Mouse (Mus musculus) stomach, postnatal 0 days (tissue): ENCODE results near the gene Olfr640. TPM values are rescaled to one million over a fixed set of nuclear protein-coding genes. Genes with fewer than 3 reads are reported as not detected.

Experiments used
- ATAC-seq: fragments of 200-750 bp; cut with Nextera tagmentation; 2 replicates; pipeline ENCODE4 v1.8.0; 2017; ENCODE audit not compliant: low FRiP score, low TSS enrichment
- DNase-seq: peaks from one replicate; pipeline ENCODE4 v3.0.0-alpha.2; 2016; ENCODE audit warnings: low spot score
- H3K27ac ChIP-seq: fragments of 300-500 bp; sonication (generic); replicated peaks from 2 replicates; pipeline ENCODE4 v1.5.1; 2014; ENCODE audit warnings: mild to moderate bottlenecking, control low read depth
- H3K27me3 ChIP-seq: fragments of 300-500 bp; sonication (generic); 2 replicates; pipeline ENCODE4 v1.6.1; 2014; ENCODE audit warnings: low read length; ENCODE audit not compliant: control insufficient read depth, insufficient read depth
- H3K36me3 ChIP-seq: fragments of 300-500 bp; sonication (generic); 2 replicates; pipeline ENCODE4 v1.6.1; 2014; ENCODE audit warnings: low read length, mixed read lengths; ENCODE audit not compliant: control insufficient read depth, insufficient read depth
- H3K4me1 ChIP-seq: fragments of 300-500 bp; sonication (generic); replicated peaks from 2 replicates; pipeline ENCODE4 v1.6.1; 2014; ENCODE audit warnings: antibody characterized with exemption; ENCODE audit not compliant: control insufficient read depth, insufficient read depth
- H3K4me2 ChIP-seq: fragments of 300-500 bp; sonication (generic); replicated peaks from 2 replicates; pipeline ENCODE4 v1.6.1; 2014; ENCODE audit warnings: low read depth, mild to moderate bottlenecking, control low read depth, moderate library complexity
- H3K4me3 ChIP-seq: fragments of 300-500 bp; sonication (generic); 2 replicates; pipeline ENCODE4 v1.5.1; 2014; ENCODE audit warnings: low read depth, low read length, control low read depth
- H3K9ac ChIP-seq: fragments of 300-500 bp; sonication (generic); 2 replicates; pipeline ENCODE4 v1.6.1; 2014; ENCODE audit warnings: mild to moderate bottlenecking, low read length, control low read depth, mixed read lengths
- H3K9me3 ChIP-seq: fragments of 300-500 bp; sonication (generic); 2 replicates; pipeline ENCODE4 v1.6.1; 2016; ENCODE audit warnings: low read length; ENCODE audit not compliant: control insufficient read depth
- CTCF ChIP-seq: IDR thresholded peaks from 2 replicates; pipeline ENCODE4 v1.5.1; 2016; ENCODE audit warnings: antibody characterized with exemption, low read depth, mild to moderate bottlenecking, moderate library complexity
- EP300 ChIP-seq: optimal IDR thresholded peaks from 2 replicates; pipeline ENCODE3; 2016; ENCODE audit warnings: antibody characterized with exemption
- WGBS: fragments of 180-500 bp; shearing (Covaris S2); extraction: QIAGEN DNeasy Blood & Tissue Kit; methylation state at CpG from one replicate; pipeline ENCODE4 v1.1.7; 2014; 5-methylcytosine and 5-hydroxymethylcytosine counted together
- polyA plus RNA-seq: library from polyadenylated mRNA; unstranded; fragments of >200 nt; fragmentation: Nextera tagmentation; extraction: Ambion mirVana; gene quantifications from 2 replicates; pipeline ENCODE4 v1.2.1, GENCODE M21; 2015

Olfr640 gene
- polyA plus RNA-seq, 1 experiment from 2014 or later, result not detected

DNA sequence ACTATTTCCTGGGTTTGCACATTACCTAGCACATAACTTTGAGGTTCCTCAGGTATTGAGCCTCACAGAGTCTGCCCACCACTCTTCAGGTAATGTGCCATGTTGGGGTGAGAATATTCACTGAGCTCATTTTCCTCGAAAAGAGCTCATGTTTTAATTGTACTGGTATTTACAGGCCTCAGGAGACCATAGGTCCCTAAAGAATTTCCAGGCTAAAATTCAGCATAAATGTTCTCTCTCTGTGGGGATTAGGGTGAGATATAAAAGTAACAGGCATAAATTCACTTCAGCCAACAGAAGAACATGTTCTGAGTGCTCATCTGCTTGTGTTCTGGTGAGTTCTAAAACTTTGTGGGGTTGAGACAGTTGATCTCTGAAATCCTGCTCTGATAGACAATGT, 9.8 kb upstream of the Olfr640 start, which contains the start of gene Olfr641:
TSS of gene Olfr641 (plus strand) at position 301 of the 400 bp plus-strand sequence.
- WGBS, result 67% methylated on average over 1 of the region's 1 CpGs
- no peak for TF ChIP-seq EP300
- TF ChIP-seq CTCF, result no peak
- H3K27me3 ChIP-seq, result no peaks in the 10 kb centered on the region
- no peak within 1 kb of the TSS for H3K4me2 ChIP-seq
- H3K4me3 ChIP-seq, result no peak within 1 kb of the TSS
- no peaks in the 10 kb centered on the region for H3K36me3 ChIP-seq
- ATAC-seq, result no peak
- H3K27ac ChIP-seq, result no peak within 1 kb of the TSS
- no peak within 1 kb of the TSS for H3K9ac ChIP-seq
- no peaks in the 10 kb centered on the region for H3K9me3 ChIP-seq
- no peak for DNase-seq
- H3K4me1 ChIP-seq, result no peaks in the 10 kb centered on the region

- H3K4me3 ChIP-seq, result no peak overlapping the region
- H3K27ac ChIP-seq, result no peak overlapping the region
- no peaks in the 10 kb centered on the region for H3K4me1 ChIP-seq
- DNase-seq (no peak), ATAC-seq (no peak)
- H3K36me3 ChIP-seq, result no peaks in the 10 kb centered on the region
- H3K27me3 ChIP-seq, result no peaks in the 10 kb centered on the region
- no peak overlapping the region for H3K4me2 ChIP-seq
- no peaks in the 10 kb centered on the region for H3K9me3 ChIP-seq
- TF ChIP-seq CTCF, result no peak
- no peak for TF ChIP-seq EP300
- WGBS, result 80% methylated on average over 3 of the region's 3 CpGs
- H3K9ac ChIP-seq, result no peak overlapping the region
Observed at GRCm38 (mm10) chr7:104026978-104027377, 1.6 kb upstream of the Olfr640 start.

GRCm38 (mm10) chr7:104021651-104022050, 3.7 kb downstream of the Olfr640 start:
- no peak overlapping the region for H3K4me3 ChIP-seq
- no peaks in the 10 kb centered on the region for H3K36me3 ChIP-seq
- no peak overlapping the region for H3K9ac ChIP-seq
- H3K27me3 ChIP-seq, result no peaks in the 10 kb centered on the region
- H3K9me3 ChIP-seq, result no peaks in the 10 kb centered on the region
- ATAC-seq, result no peak
- H3K27ac ChIP-seq, result no peak overlapping the region
- no peak for DNase-seq
- WGBS, result 88% methylated on average over 6 of the region's 6 CpGs
- no peak for TF ChIP-seq CTCF
- no peak for TF ChIP-seq EP300
- H3K4me1 ChIP-seq, result no peaks in the 10 kb centered on the region
- H3K4me2 ChIP-seq, result no peak overlapping the region

DNA sequence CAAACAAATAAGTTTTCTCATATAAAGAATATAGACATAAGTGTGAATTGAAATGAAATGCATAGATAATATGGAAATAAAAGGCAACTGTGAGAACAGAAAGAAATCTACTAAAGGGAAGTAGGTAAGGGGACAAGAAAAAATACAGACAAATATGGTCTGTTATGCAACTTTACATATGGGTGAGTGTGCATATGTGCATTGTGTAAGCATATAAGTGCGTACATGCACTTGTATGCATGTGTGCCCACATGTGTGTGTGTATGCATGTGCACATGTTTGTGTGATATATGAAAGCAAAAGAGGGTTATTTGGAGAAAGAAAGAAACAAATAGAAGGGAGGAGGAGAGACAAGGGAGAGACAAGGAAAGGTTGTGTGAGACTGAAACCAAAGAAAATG, 6.4 kb downstream of the Olfr640 start:
- no peak for DNase-seq
- H3K9ac ChIP-seq, result no peak overlapping the region
- H3K9me3 ChIP-seq, result no peaks in the 10 kb centered on the region
- TF ChIP-seq EP300, result no peak
- TF ChIP-seq CTCF, result no peak
- 71% methylated on average over 1 of the region's 1 CpGs for WGBS
- no peaks in the 10 kb centered on the region for H3K4me1 ChIP-seq
- no peak overlapping the region for H3K4me2 ChIP-seq
- no peak overlapping the region for H3K27ac ChIP-seq
- H3K36me3 ChIP-seq, result no peaks in the 10 kb centered on the region
- no peaks in the 10 kb centered on the region for H3K27me3 ChIP-seq
- no peak overlapping the region for H3K4me3 ChIP-seq
- ATAC-seq, result no peak

DNA sequence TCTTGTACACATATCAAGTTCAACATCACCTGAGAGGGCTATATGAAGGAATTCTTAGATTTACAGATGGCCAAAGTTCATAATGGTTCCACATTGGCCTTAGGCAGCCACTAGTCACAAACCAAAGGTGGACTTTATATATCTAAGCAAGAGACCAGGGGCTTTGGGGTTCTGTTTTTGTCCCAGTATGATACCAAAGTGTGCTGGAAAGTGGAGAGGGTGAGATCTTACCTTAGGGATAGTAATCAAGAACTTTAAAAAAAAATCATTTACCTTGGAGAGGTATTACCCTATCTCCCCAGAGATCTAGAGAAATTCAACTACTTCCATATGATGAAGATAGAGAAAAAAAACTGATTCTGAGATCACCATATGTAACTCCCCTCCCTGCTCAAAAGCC, 8.2 kb downstream of the Olfr640 start, which contains the start of gene Olfr639:
TSS of gene Olfr639 (minus strand) at position 101 of the 400 bp plus-strand sequence.
- no peaks in the 10 kb centered on the region for H3K27me3 ChIP-seq
- ATAC-seq (no peak), DNase-seq (no peak)
- no peak within 1 kb of the TSS for H3K27ac ChIP-seq
- no peak within 1 kb of the TSS for H3K4me3 ChIP-seq
- H3K9ac ChIP-seq, result no peak within 1 kb of the TSS
- H3K36me3 ChIP-seq, result no peaks in the 10 kb centered on the region
- no peaks in the 10 kb centered on the region for H3K9me3 ChIP-seq
- H3K4me2 ChIP-seq, result no peak within 1 kb of the TSS
- H3K4me1 ChIP-seq, result no peaks in the 10 kb centered on the region
- TF ChIP-seq EP300, result no peak
- no peak for TF ChIP-seq CTCF

DNA sequence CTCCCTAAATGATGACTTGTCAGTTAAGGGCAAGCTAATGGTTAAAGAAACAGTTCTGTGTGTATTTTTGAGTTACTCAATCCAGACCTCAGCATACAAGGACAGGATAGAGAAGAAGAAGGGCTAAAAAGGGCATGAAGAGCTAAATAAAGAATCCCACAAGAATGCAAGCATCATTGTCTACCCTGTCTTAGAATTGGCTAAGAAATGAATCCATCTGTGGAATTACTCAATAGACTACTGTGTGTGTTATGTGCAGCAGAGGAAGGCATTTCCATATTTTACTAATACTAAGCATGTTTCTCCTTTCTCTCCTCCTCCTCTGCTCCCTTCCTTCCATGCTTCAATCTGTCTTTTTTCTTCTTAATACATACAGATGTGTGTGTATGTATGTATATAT, 26.2 kb downstream of the Olfr640 start:
- Histone ChIP-seq H3K27ac (no peak overlapping the region), H3K27me3 (no peaks in the 10 kb centered on the region), H3K4me2 (no peak overlapping the region), H3K9me3 (no peaks in the 10 kb centered on the region), H3K4me3 (no peak overlapping the region), H3K36me3 (no peaks in the 10 kb centered on the region), H3K9ac (no peak overlapping the region), H3K4me1 (no peaks in the 10 kb centered on the region)
- TF ChIP-seq CTCF (no peak), EP300 (no peak)
- DNase-seq, result no peak
- ATAC-seq, result no peak
